Mouse (Mus musculus) testis, adult 2 months (tissue): ENCODE measurements at regions not wholly inside any gene's neighbourhood (a gene's known extent, or its start where the extent isn't known, plus 50 kb on each side); places are given as distances from the start of the nearest gene placed in this dataset.

Source experiments
- CTCF ChIP-seq: fragments of 200-500 bp; IDR thresholded peaks from 2 replicates; pipeline ENCODE4 v1.5.1; 2012; ENCODE audit warnings: low read depth, mild to moderate bottlenecking, inconsistent platforms, low read length, moderate library complexity; ENCODE audit not compliant: control insufficient read depth, insufficient read depth, insufficient replicate concordance
- POLR2A ChIP-seq: fragments of 200-500 bp; IDR thresholded peaks from 2 replicates; pipeline ENCODE4 v1.6.1; 2012; ENCODE audit warnings: low read depth, mild to moderate bottlenecking, inconsistent platforms, low read length, moderate library complexity; ENCODE audit not compliant: control insufficient read depth

GRCm38 (mm10) chr3:21841506-21841905, 234.9 kb upstream of the Tbl1xr1 start:
- no peak for TF ChIP-seq POLR2A
- no peak for TF ChIP-seq CTCF
